Mouse (Mus musculus): Measurements from ENCODE around the gene Lnpep. TPM values are rescaled to one million over a fixed set of nuclear protein-coding genes. Genes with fewer than 3 reads are reported as not detected.

Lnpep gene
- polyA plus RNA-seq, 1 experiment from 2014 or later, result 10.4 TPM

DNA sequence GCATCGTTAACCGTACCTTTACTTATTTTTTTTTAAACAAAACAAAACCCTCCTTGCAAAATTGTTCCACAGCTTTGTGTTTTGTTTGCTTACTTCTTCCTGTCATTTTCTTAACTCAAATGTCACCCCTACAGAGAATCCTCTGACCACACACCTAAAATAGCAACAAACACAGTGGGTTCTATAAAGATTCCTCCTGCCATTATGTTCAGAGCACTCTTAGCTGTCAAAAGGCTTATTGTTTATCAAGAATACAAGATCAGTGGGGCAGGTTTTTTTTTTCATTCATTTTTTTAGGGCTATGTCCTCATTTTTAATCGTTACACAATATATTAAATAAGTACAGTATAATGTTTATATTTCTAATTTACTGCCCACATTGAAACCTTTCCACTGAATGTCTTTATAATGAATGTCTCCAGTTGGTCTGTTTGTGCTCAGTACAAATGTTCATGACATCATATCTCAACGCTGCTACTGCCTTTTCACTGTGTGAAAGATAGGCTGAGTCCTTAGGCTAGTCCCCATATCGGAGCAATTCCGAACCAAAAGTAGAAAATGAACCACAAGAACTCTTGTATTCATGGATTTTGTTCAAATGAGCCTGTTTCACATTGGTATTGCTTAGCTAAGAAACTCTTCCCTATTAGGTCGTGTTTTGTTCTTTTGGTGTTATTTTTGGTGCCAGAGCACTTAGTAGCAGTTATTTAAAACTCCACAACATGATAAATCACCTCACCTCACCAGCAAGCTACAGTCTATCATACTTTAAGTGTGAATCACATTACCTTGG, 1.2 kb upstream of the Lnpep start:
- Histone ChIP-seq H3K27me3 (no peaks in the 10 kb centered on the region), H3K4me1 (peaks cover 12% of the 10 kb centered on the region; the same call in 1 of the 2 replicates), H3K27ac (replicated peaks) (peak overlapping the region; percentile 100), H3K4me3 (replicated peaks) (peak overlapping the region; percentile 97), H3K9ac (peak overlapping the region; percentile 97), H3K4me2 (replicated peaks) (peak overlapping the region; percentile 59), H3K36me3 (no peaks in the 10 kb centered on the region), H3K9me3 (replicated peaks) (no peaks in the 10 kb centered on the region)
- WGBS, result 50% methylated on average over 7 of the region's 7 CpGs
- ATAC-seq (ENCODE audit: insufficient number of reproducible peaks, low FRiP score, low TSS enrichment, low read depth), result no peak

GRCm38 (mm10) chr17:17624421-17624956, 361 bp downstream of the Lnpep start:
- WGBS, result under 1% methylated on average over 51 of the region's 51 CpGs
- Histone ChIP-seq H3K9me3 (replicated peaks) (no peaks in the 10 kb centered on the region), H3K4me3 (replicated peaks) (peak overlapping the region; percentile 97), H3K9ac (peak overlapping the region; percentile 97), H3K36me3 (no peaks in the 10 kb centered on the region), H3K27ac (replicated peaks) (peak overlapping the region; percentile 100), H3K27me3 (no peaks in the 10 kb centered on the region), H3K4me1 (peaks cover 12% of the 10 kb centered on the region; the same call in 1 of the 2 replicates), H3K4me2 (replicated peaks) (peak overlapping the region; percentile 59)
- ATAC-seq (ENCODE audit: insufficient number of reproducible peaks, low FRiP score, low TSS enrichment, low read depth), result peak; percentile 97

DNA sequence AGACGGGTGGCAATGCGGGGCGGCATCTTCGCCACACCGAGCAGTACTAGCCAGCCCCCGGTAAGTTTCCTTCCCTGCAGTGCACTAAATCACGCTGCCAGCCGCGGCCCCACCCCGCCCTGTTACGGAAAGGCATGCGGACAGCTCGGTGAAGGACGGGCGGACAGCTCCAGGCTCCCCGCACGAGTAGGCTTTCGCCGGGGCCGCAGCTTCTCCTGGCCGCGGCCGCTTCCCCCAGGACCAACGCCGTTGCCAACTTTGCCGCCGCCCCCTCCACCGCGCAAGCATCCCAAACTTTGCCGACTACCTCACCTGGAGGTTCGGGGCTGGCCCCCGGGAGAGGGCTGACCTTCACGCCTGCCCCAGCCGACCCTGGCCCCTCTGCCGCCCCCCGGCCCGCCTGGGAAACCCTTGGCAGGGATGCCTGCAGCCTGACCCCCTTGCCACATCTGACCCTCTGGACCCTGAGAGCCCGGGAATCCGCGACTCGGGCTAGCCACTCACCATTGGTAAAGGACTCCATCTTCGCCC, 895 bp downstream of the Lnpep start:
- whole genome bisulfite sequencing, result under 1% methylated on average over 42 of the region's 42 CpGs

DNA sequence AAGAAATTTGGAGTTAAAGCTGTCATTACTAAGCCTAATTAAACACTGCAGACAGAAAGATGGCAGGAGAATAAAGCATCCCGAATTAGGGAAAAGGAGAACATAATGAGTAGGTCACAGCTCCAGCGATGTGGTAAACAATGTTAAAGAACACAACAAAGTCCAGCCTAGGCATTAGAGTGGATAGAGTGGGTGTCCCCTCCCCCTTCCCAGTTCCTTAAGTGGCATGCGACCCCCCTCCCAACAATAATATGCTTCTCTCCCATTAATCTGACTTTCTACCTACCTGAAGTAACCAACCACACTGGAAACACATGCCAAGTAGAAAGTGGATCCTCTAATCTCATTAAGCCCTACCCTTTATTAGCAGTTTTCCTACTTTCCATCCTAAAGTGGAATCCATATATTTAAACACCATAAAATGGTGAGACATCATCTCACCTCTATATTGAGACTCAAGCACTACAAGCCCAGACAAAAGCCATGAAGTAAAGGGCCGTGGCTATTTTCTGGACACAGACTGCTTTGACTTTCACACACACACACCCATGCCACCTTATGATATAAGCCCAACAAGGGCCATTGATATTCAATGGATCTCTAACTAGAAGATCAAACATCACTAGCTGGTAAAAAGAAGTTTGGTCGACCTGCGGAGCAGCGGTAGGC, 1.5 kb downstream of the Lnpep start:
- Histone ChIP-seq H3K4me2 (replicated peaks) (peak overlapping the region; percentile 59), H3K27me3 (no peaks in the 10 kb centered on the region), H3K36me3 (no peaks in the 10 kb centered on the region), H3K9ac (peak overlapping the region; percentile 90), H3K4me3 (replicated peaks) (peak overlapping the region; percentile 97), H3K27ac (replicated peaks) (peak overlapping the region; percentile 100), H3K4me1 (peaks cover 13% of the 10 kb centered on the region), H3K9me3 (replicated peaks) (no peaks in the 10 kb centered on the region)
- WGBS, result 4% methylated on average over 7 of the region's 7 CpGs
- no peak for ATAC-seq (ENCODE audit: insufficient number of reproducible peaks, low FRiP score, low TSS enrichment, low read depth)

More for the DNA sequence above, 895 bp downstream of the Lnpep start:
- no peak; the same call in 1 of the 2 replicates for ATAC-seq (ENCODE audit: insufficient number of reproducible peaks, low FRiP score, low TSS enrichment, low read depth)
- Histone ChIP-seq H3K27ac (replicated peaks) (peak overlapping the region; percentile 100), H3K4me1 (peaks cover 12% of the 10 kb centered on the region; the same call in 1 of the 2 replicates), H3K9me3 (replicated peaks) (no peaks in the 10 kb centered on the region), H3K4me2 (replicated peaks) (peak overlapping the region; percentile 59), H3K4me3 (replicated peaks) (peak overlapping the region; percentile 97), H3K9ac (peak overlapping the region; percentile 90), H3K36me3 (no peaks in the 10 kb centered on the region), H3K27me3 (no peaks in the 10 kb centered on the region)

- H3K9me3 ChIP-seq (replicated peaks), result no peaks in the 10 kb centered on the region
- no peak overlapping the region for H3K4me3 ChIP-seq (replicated peaks)
- ATAC-seq (ENCODE audit: insufficient number of reproducible peaks, low FRiP score, low TSS enrichment, low read depth), result no peak
- whole genome bisulfite sequencing, result 98% methylated on average over 1 of the region's 1 CpGs
- no peaks in the 10 kb centered on the region for H3K27me3 ChIP-seq
- no peak overlapping the region for H3K9ac ChIP-seq
- peaks cover 16% of the 10 kb centered on the region for H3K4me1 ChIP-seq
- H3K4me2 ChIP-seq (replicated peaks), result no peak overlapping the region
- no peak overlapping the region for H3K27ac ChIP-seq (replicated peaks)
- H3K36me3 ChIP-seq, result no peaks in the 10 kb centered on the region
These were observed 2.3 kb downstream of the Lnpep start for GRCm38 (mm10) chr17:17622576-17622975.

DNA sequence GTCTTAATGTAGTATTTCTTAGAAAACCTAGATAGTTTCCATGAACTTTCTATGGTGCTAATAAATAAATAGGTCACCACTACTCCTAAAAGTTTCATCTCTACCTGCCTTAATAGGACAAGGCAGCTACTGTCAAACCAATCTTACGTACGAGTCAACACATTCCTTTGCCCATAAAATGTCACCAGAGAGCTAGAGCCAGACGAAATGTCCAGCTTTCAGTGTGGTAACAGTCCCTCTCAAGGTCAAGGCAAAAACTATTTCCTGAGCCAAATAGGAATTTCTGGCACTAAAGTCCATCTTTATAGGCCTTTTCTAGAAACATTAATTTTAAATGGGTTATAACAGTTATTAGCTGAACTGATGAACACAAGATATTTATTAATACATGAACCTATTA, 3.3 kb downstream of the Lnpep start:
- H3K4me3 ChIP-seq (replicated peaks), result no peak overlapping the region
- H3K27ac ChIP-seq (replicated peaks), result no peak overlapping the region
- H3K4me2 ChIP-seq (replicated peaks), result no peak overlapping the region
- peaks cover 16% of the 10 kb centered on the region for H3K4me1 ChIP-seq
- no peak for ATAC-seq (ENCODE audit: insufficient number of reproducible peaks, low FRiP score, low TSS enrichment, low read depth)
- no peak overlapping the region for H3K9ac ChIP-seq
- WGBS, result 78% methylated on average over 3 of the region's 3 CpGs
- H3K27me3 ChIP-seq, result no peaks in the 10 kb centered on the region
- H3K9me3 ChIP-seq (replicated peaks), result no peaks in the 10 kb centered on the region
- no peaks in the 10 kb centered on the region for H3K36me3 ChIP-seq

GRCm38 (mm10) chr17:17618463-17618862, 6.4 kb downstream of the Lnpep start:
- H3K27me3 ChIP-seq, result no peaks in the 10 kb centered on the region
- no peak overlapping the region for H3K9ac ChIP-seq
- no peak overlapping the region for H3K4me3 ChIP-seq (replicated peaks)
- H3K4me2 ChIP-seq (replicated peaks), result no peak overlapping the region
- H3K9me3 ChIP-seq (replicated peaks), result no peaks in the 10 kb centered on the region
- H3K36me3 ChIP-seq, result no peaks in the 10 kb centered on the region
- no peak for ATAC-seq (ENCODE audit: insufficient number of reproducible peaks, low FRiP score, low TSS enrichment, low read depth)
- H3K4me1 ChIP-seq, result peaks cover 11% of the 10 kb centered on the region
- 50% methylated on average over 1 of the region's 1 CpGs for WGBS
- H3K27ac ChIP-seq (replicated peaks), result no peak overlapping the region

- Histone ChIP-seq H3K36me3 (no peaks in the 10 kb centered on the region), H3K4me2 (replicated peaks) (no peak overlapping the region), H3K9me3 (replicated peaks) (no peaks in the 10 kb centered on the region), H3K27me3 (no peaks in the 10 kb centered on the region), H3K27ac (replicated peaks) (no peak overlapping the region), H3K4me1 (peaks cover 7% of the 10 kb centered on the region), H3K9ac (no peak overlapping the region), H3K4me3 (replicated peaks) (no peak overlapping the region)
- ATAC-seq (ENCODE audit: insufficient number of reproducible peaks, low FRiP score, low TSS enrichment, low read depth), result no peak
- WGBS, result 80% methylated on average over 4 of the region's 4 CpGs
These were observed 7.2 kb downstream of the Lnpep start for GRCm38 (mm10) chr17:17617440-17618204.

DNA sequence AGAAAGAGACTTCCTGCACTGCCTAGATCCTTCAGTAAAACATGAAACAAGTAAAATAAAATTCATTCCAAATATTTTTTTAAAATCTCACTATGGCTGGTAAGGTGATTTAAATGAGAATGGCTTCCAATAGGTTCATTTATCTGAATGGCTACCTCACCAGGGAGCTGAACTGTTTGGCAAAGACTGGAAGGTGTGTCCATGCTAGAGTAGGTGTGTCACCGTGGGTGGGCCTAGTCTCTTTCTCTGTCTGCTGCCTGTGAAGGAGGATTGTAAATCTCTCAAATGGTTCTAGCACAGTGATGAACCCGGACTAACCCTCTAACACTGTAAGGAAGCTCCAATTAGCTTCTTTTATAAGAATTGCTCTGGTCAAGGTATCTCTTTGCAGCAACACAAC, 12.5 kb downstream of the Lnpep start:
- Histone ChIP-seq H3K4me1 (0 out of 2 replicates have a peak, but pooled peaks cover 6% of the 10 kb centered on the region), H3K27me3 (no peaks in the 10 kb centered on the region), H3K9ac (no peak overlapping the region), H3K36me3 (no peaks in the 10 kb centered on the region), H3K9me3 (replicated peaks) (no peaks in the 10 kb centered on the region), H3K4me2 (replicated peaks) (no peak overlapping the region), H3K27ac (replicated peaks) (no peak overlapping the region), H3K4me3 (replicated peaks) (no peak overlapping the region)
- no peak for ATAC-seq (ENCODE audit: insufficient number of reproducible peaks, low FRiP score, low TSS enrichment, low read depth)
- WGBS, result 91% methylated on average over 2 of the region's 2 CpGs

GRCm38 (mm10) chr17:17609523-17609922, 15.3 kb downstream of the Lnpep start:
- Histone ChIP-seq H3K9ac (no peak overlapping the region), H3K27ac (replicated peaks) (no peak overlapping the region), H3K27me3 (no peaks in the 10 kb centered on the region), H3K4me3 (replicated peaks) (no peak overlapping the region), H3K9me3 (replicated peaks) (no peaks in the 10 kb centered on the region), H3K36me3 (no peaks in the 10 kb centered on the region), H3K4me2 (replicated peaks) (no peak overlapping the region), H3K4me1 (0 out of 2 replicates have a peak, but pooled peaks cover 6% of the 10 kb centered on the region)
- 64% methylated on average over 3 of the region's 3 CpGs for WGBS
- no peak for ATAC-seq (ENCODE audit: insufficient number of reproducible peaks, low FRiP score, low TSS enrichment, low read depth)
